Mouse (Mus musculus): ENCODE results near the gene Nfib. TPM values are rescaled to one million over a fixed set of nuclear protein-coding genes. Genes with fewer than 3 reads are reported as not detected.
A peak's percentile ranks its signal among the peaks of the same experiment; 100 is the strongest.

Nfib gene
- polyA plus RNA-seq, 1 experiment from 2014 or later: 31.8 TPM

GRCm38 (mm10) chr4:82466144-82466543, 239.4 kb downstream of the Nfib start:
- no peak for DNase-seq (ENCODE audit: low spot score)
- H3K4me3 ChIP-seq (ENCODE audit: low read depth, low read length): no peak overlapping the region
- H3K27ac ChIP-seq (replicated peaks; ENCODE audit: low read depth, low read length): no peak overlapping the region
- no peak overlapping the region for H3K4me2 ChIP-seq (ENCODE audit: low read depth, severe bottlenecking)
- H3K27me3 ChIP-seq (ENCODE audit: control insufficient read depth, insufficient read depth, low read length): no peaks in the 10 kb centered on the region
- no peaks in the 10 kb centered on the region for H3K36me3 ChIP-seq (ENCODE audit: control insufficient read depth, insufficient read depth, low read length)
- H3K4me1 ChIP-seq (ENCODE audit: control insufficient read depth, insufficient read depth, low read length): peaks cover 14% of the 10 kb centered on the region
- ATAC-seq (ENCODE audit: insufficient number of reproducible peaks, low FRiP score, low TSS enrichment, low read depth): no peak
- 83% methylated on average over 6 of the region's 6 CpGs for WGBS
- H3K9ac ChIP-seq (ENCODE audit: low read length): no peak overlapping the region
- H3K9me3 ChIP-seq (ENCODE audit: control insufficient read depth, low read length): no peaks in the 10 kb centered on the region

GRCm38 (mm10) chr4:82464051-82464632, 241.4 kb downstream of the Nfib start:
- ATAC-seq (ENCODE audit: insufficient number of reproducible peaks, low FRiP score, low TSS enrichment, low read depth): peak; percentile 67; the same call in 1 of the 2 replicates
- Histone ChIP-seq H3K4me1 (ENCODE audit: control insufficient read depth, insufficient read depth, low read length) (peaks cover 14% of the 10 kb centered on the region), H3K9ac (ENCODE audit: low read length) (no peak overlapping the region), H3K4me3 (ENCODE audit: low read depth, low read length) (no peak overlapping the region), H3K27me3 (ENCODE audit: control insufficient read depth, insufficient read depth, low read length) (no peaks in the 10 kb centered on the region), H3K27ac (replicated peaks; ENCODE audit: low read depth, low read length) (no peak overlapping the region), H3K9me3 (ENCODE audit: control insufficient read depth, low read length) (no peaks in the 10 kb centered on the region), H3K4me2 (ENCODE audit: low read depth, severe bottlenecking) (no peak overlapping the region), H3K36me3 (ENCODE audit: control insufficient read depth, insufficient read depth, low read length) (no peaks in the 10 kb centered on the region)
- 29% methylated on average over 8 of the region's 8 CpGs for WGBS
- peak; percentile 43 for DNase-seq (ENCODE audit: low spot score)

GRCm38 (mm10) chr4:82463189-82463715, 242.3 kb downstream of the Nfib start:
- H3K9ac ChIP-seq (ENCODE audit: low read length): no peak overlapping the region
- WGBS: 63% methylated on average over 7 of the region's 7 CpGs
- peaks cover 13% of the 10 kb centered on the region for H3K4me1 ChIP-seq (ENCODE audit: control insufficient read depth, insufficient read depth, low read length)
- no peaks in the 10 kb centered on the region for H3K27me3 ChIP-seq (ENCODE audit: control insufficient read depth, insufficient read depth, low read length)
- no peak for DNase-seq (ENCODE audit: low spot score)
- no peak overlapping the region for H3K4me2 ChIP-seq (ENCODE audit: low read depth, severe bottlenecking)
- H3K9me3 ChIP-seq (ENCODE audit: control insufficient read depth, low read length): no peaks in the 10 kb centered on the region
- H3K4me3 ChIP-seq (ENCODE audit: low read depth, low read length): no peak overlapping the region
- no peak for ATAC-seq (ENCODE audit: insufficient number of reproducible peaks, low FRiP score, low TSS enrichment, low read depth)
- H3K27ac ChIP-seq (replicated peaks; ENCODE audit: low read depth, low read length): no peak overlapping the region
- no peaks in the 10 kb centered on the region for H3K36me3 ChIP-seq (ENCODE audit: control insufficient read depth, insufficient read depth, low read length)

GRCm38 (mm10) chr4:82461676-82462075, 243.9 kb downstream of the Nfib start:
- Histone ChIP-seq H3K4me2 (ENCODE audit: low read depth, severe bottlenecking) (no peak overlapping the region), H3K4me3 (ENCODE audit: low read depth, low read length) (no peak overlapping the region), H3K27ac (replicated peaks; ENCODE audit: low read depth, low read length) (no peak overlapping the region), H3K9ac (ENCODE audit: low read length) (no peak overlapping the region), H3K4me1 (ENCODE audit: control insufficient read depth, insufficient read depth, low read length) (peaks cover 15% of the 10 kb centered on the region), H3K9me3 (ENCODE audit: control insufficient read depth, low read length) (no peaks in the 10 kb centered on the region), H3K27me3 (ENCODE audit: control insufficient read depth, insufficient read depth, low read length) (no peaks in the 10 kb centered on the region), H3K36me3 (ENCODE audit: control insufficient read depth, insufficient read depth, low read length) (no peaks in the 10 kb centered on the region)
- WGBS: 93% methylated on average over 2 of the region's 2 CpGs
- no peak for ATAC-seq (ENCODE audit: insufficient number of reproducible peaks, low FRiP score, low TSS enrichment, low read depth)
- DNase-seq (ENCODE audit: low spot score): no peak

- WGBS: 95% methylated on average over 10 of the region's 10 CpGs
- H3K27me3 ChIP-seq (ENCODE audit: control insufficient read depth, insufficient read depth, low read length): no peaks in the 10 kb centered on the region
- no peaks in the 10 kb centered on the region for H3K36me3 ChIP-seq (ENCODE audit: control insufficient read depth, insufficient read depth, low read length)
- ATAC-seq (ENCODE audit: insufficient number of reproducible peaks, low FRiP score, low TSS enrichment, low read depth) (no peak), DNase-seq (ENCODE audit: low spot score) (no peak)
- H3K4me1 ChIP-seq (ENCODE audit: control insufficient read depth, insufficient read depth, low read length): peaks cover 11% of the 10 kb centered on the region
- H3K9me3 ChIP-seq (ENCODE audit: control insufficient read depth, low read length): no peaks in the 10 kb centered on the region
- no peak overlapping the region for H3K9ac ChIP-seq (ENCODE audit: low read length)
- H3K27ac ChIP-seq (replicated peaks; ENCODE audit: low read depth, low read length): no peak overlapping the region
- H3K4me3 ChIP-seq (ENCODE audit: low read depth, low read length): no peak overlapping the region
- no peak overlapping the region for H3K4me2 ChIP-seq (ENCODE audit: low read depth, severe bottlenecking)
Observed at GRCm38 (mm10) chr4:82458895-82459294, 246.7 kb downstream of the Nfib start.

- Histone ChIP-seq H3K9me3 (ENCODE audit: control insufficient read depth, low read length) (no peaks in the 10 kb centered on the region), H3K4me1 (ENCODE audit: control insufficient read depth, insufficient read depth, low read length) (peaks cover 5% of the 10 kb centered on the region; the same call in 1 of the 2 replicates), H3K27me3 (ENCODE audit: control insufficient read depth, insufficient read depth, low read length) (no peaks in the 10 kb centered on the region), H3K4me3 (ENCODE audit: low read depth, low read length) (no peak overlapping the region), H3K36me3 (ENCODE audit: control insufficient read depth, insufficient read depth, low read length) (no peaks in the 10 kb centered on the region), H3K27ac (replicated peaks; ENCODE audit: low read depth, low read length) (no peak overlapping the region), H3K4me2 (ENCODE audit: low read depth, severe bottlenecking) (no peak overlapping the region), H3K9ac (ENCODE audit: low read length) (no peak overlapping the region)
- no peak for DNase-seq (ENCODE audit: low spot score)
- WGBS: 93% methylated on average over 5 of the region's 5 CpGs
- no peak for ATAC-seq (ENCODE audit: insufficient number of reproducible peaks, low FRiP score, low TSS enrichment, low read depth)
Observed at GRCm38 (mm10) chr4:82456908-82457307, 248.6 kb downstream of the Nfib start.

- Histone ChIP-seq H3K4me2 (ENCODE audit: low read depth, severe bottlenecking) (no peak overlapping the region), H3K4me1 (ENCODE audit: control insufficient read depth, insufficient read depth, low read length) (peaks cover 5% of the 10 kb centered on the region; the same call in 1 of the 2 replicates), H3K4me3 (ENCODE audit: low read depth, low read length) (no peak overlapping the region), H3K27me3 (ENCODE audit: control insufficient read depth, insufficient read depth, low read length) (no peaks in the 10 kb centered on the region), H3K36me3 (ENCODE audit: control insufficient read depth, insufficient read depth, low read length) (no peaks in the 10 kb centered on the region), H3K27ac (replicated peaks; ENCODE audit: low read depth, low read length) (no peak overlapping the region), H3K9ac (ENCODE audit: low read length) (no peak overlapping the region), H3K9me3 (ENCODE audit: control insufficient read depth, low read length) (no peaks in the 10 kb centered on the region)
- DNase-seq (ENCODE audit: low spot score): no peak
- ATAC-seq (ENCODE audit: insufficient number of reproducible peaks, low FRiP score, low TSS enrichment, low read depth): no peak
- 61% methylated on average over 3 of the region's 3 CpGs for WGBS
Observed at GRCm38 (mm10) chr4:82456323-82456713, 249.2 kb downstream of the Nfib start.

- H3K36me3 ChIP-seq (ENCODE audit: control insufficient read depth, insufficient read depth, low read length): no peaks in the 10 kb centered on the region
- no peaks in the 10 kb centered on the region for H3K9me3 ChIP-seq (ENCODE audit: control insufficient read depth, low read length)
- H3K4me2 ChIP-seq (ENCODE audit: low read depth, severe bottlenecking): no peak overlapping the region
- DNase-seq (ENCODE audit: low spot score) (no peak), ATAC-seq (ENCODE audit: insufficient number of reproducible peaks, low FRiP score, low TSS enrichment, low read depth) (no peak)
- H3K27me3 ChIP-seq (ENCODE audit: control insufficient read depth, insufficient read depth, low read length): no peaks in the 10 kb centered on the region
- no peak overlapping the region for H3K4me3 ChIP-seq (ENCODE audit: low read depth, low read length)
- no peak overlapping the region for H3K9ac ChIP-seq (ENCODE audit: low read length)
- no peak overlapping the region for H3K27ac ChIP-seq (replicated peaks; ENCODE audit: low read depth, low read length)
- WGBS: 92% methylated on average over 8 of the region's 8 CpGs
- H3K4me1 ChIP-seq (ENCODE audit: control insufficient read depth, insufficient read depth, low read length): peaks cover 5% of the 10 kb centered on the region; the same call in 1 of the 2 replicates
Observed at GRCm38 (mm10) chr4:82455617-82456322, 249.8 kb downstream of the Nfib start.

All from limb, embryonic 11.5 days (tissue).